Mouse (Mus musculus): Measurements from ENCODE around the gene Pygl. TPM values are rescaled to one million over a fixed set of nuclear protein-coding genes. Genes with fewer than 3 reads are reported as not detected.

Pygl gene
- 1 to 10 TPM in 1 of 2 experiments, under 1 TPM in 1; 0.95 to 5.1 TPM for polyA plus RNA-seq (2017; shearing (Covaris generic))

GRCm38 (mm10) chr12:70231294-70231693, at the start of gene Pygl:
Gene Pygl, minus strand, starts transcription at chr12:70231488.

GRCm38 (mm10) chr12:70153842-70154241, 77.4 kb downstream of the Pygl start, which contains the start of gene Abhd12b:
Gene Abhd12b, plus strand, starts transcription at chr12:70154142.

Other genes with a start within 250 kb of the Pygl start
- gene Sav1, start 244.5 kb downstream of the Pygl start, polyA plus RNA-seq (2017; shearing (Covaris generic)): 1 to 10 TPM; 7.7 to 9.1 TPM
- 10 to 100 TPM; 41.3 to 41.6 TPM for gene Nin, start 117.8 kb downstream of the Pygl start, polyA plus RNA-seq (2017; shearing (Covaris generic))
- 1 to 10 TPM in 1 of 2 experiments, under 1 TPM in 1; 0.99 to 1.4 TPM for gene Abhd12b, start 77.3 kb downstream of the Pygl start, polyA plus RNA-seq (2017; shearing (Covaris generic))
- gene Trim9, start 116.1 kb upstream of the Pygl start, polyA plus RNA-seq (2017; shearing (Covaris generic)): 1 to 10 TPM in 1 of 2 experiments, under 1 TPM in 1; 0.23 to 1.2 TPM
- gene Tmx1, start 221.6 kb upstream of the Pygl start, polyA plus RNA-seq (2017; shearing (Covaris generic)): 100 to 1,000 TPM; 102 to 127 TPM